Mouse (Mus musculus) megakaryocyte, embryonic 14.5 days (primary cell): ENCODE measurements at regions not wholly inside any gene's neighbourhood (a gene's known extent, or its start where the extent isn't known, plus 50 kb on each side); places are given as distances from the start of the nearest gene placed in this dataset.

ENCODE experiments used
- FLI1 ChIP-seq: IDR thresholded peaks from 2 replicates; pipeline ENCODE4 v1.6.1; 2012; ENCODE audit warnings: low read length, inconsistent platforms, mixed read lengths
- GATA1 ChIP-seq: IDR thresholded peaks from 3 replicates; pipeline ENCODE4 v1.6.1; 2012; ENCODE audit warnings: mixed read lengths, low read length, inconsistent platforms, borderline replicate concordance

GRCm38 (mm10) chr1:195232658-195233057 lies 56.1 kb upstream of the Cr2 start:
- TF ChIP-seq GATA1 (no peak), FLI1 (no peak)
